Mouse (Mus musculus): ENCODE measurements at regions not wholly inside any gene's neighbourhood (a gene's known extent, or its start where the extent isn't known, plus 50 kb on each side); places are given as distances from the start of the nearest gene placed in this dataset.

GRCm38 (mm10) chr12:118649323-118649973, 196.7 kb upstream of the Sp8 start:
- WGBS = 17% methylated on average over 3 of the region's 3 CpGs
- no peak for ATAC-seq (ENCODE audit: low FRiP score)
- Histone ChIP-seq H3K4me2 (no peak overlapping the region), H3K27ac (no peak overlapping the region), H3K4me3 (replicated peaks) (no peak overlapping the region), H3K27me3 (peaks cover 67% of the 10 kb centered on the region), H3K36me3 (replicated peaks) (no peaks in the 10 kb centered on the region), H3K9me3 (0 out of 2 replicates have a peak, but pooled peaks cover 8% of the 10 kb centered on the region), H3K4me1 (peaks cover 45% of the 10 kb centered on the region), H3K9ac (no peak overlapping the region)

GRCm38 (mm10) chr12:118648673-118649072, 197.5 kb upstream of the Sp8 start:
- Histone ChIP-seq H3K4me1 (peaks cover 45% of the 10 kb centered on the region), H3K4me2 (no peak overlapping the region), H3K9me3 (0 out of 2 replicates have a peak, but pooled peaks cover 8% of the 10 kb centered on the region), H3K36me3 (replicated peaks) (no peaks in the 10 kb centered on the region), H3K9ac (no peak overlapping the region), H3K27ac (no peak overlapping the region), H3K27me3 (peaks cover 69% of the 10 kb centered on the region), H3K4me3 (replicated peaks) (no peak overlapping the region)
- no peak for ATAC-seq (ENCODE audit: low FRiP score)

GRCm38 (mm10) chr12:118647270-118648042, 198.7 kb upstream of the Sp8 start:
- no peak overlapping the region for H3K4me2 ChIP-seq
- peaks cover 71% of the 10 kb centered on the region for H3K27me3 ChIP-seq
- H3K9ac ChIP-seq = no peak overlapping the region
- ATAC-seq (ENCODE audit: low FRiP score) = no peak
- no peak overlapping the region for H3K4me3 ChIP-seq (replicated peaks)
- H3K4me1 ChIP-seq = peaks cover 45% of the 10 kb centered on the region
- no peak overlapping the region for H3K27ac ChIP-seq
- no peaks in the 10 kb centered on the region for H3K9me3 ChIP-seq
- no peaks in the 10 kb centered on the region for H3K36me3 ChIP-seq (replicated peaks)
- 17% methylated on average over 12 of the region's 12 CpGs for WGBS

GRCm38 (mm10) chr12:118640925-118641324, 205.2 kb upstream of the Sp8 start:
- H3K4me3 ChIP-seq (replicated peaks) = no peak overlapping the region
- H3K9me3 ChIP-seq = no peaks in the 10 kb centered on the region
- H3K4me1 ChIP-seq = 0 out of 2 replicates have a peak, but pooled peaks cover 3% of the 10 kb centered on the region
- no peak overlapping the region for H3K4me2 ChIP-seq
- 82% methylated on average over 3 of the region's 3 CpGs for WGBS
- no peak for ATAC-seq (ENCODE audit: low FRiP score)
- H3K9ac ChIP-seq = no peak overlapping the region
- no peaks in the 10 kb centered on the region for H3K36me3 ChIP-seq (replicated peaks)
- H3K27me3 ChIP-seq = peaks cover 37% of the 10 kb centered on the region
- H3K27ac ChIP-seq = no peak overlapping the region

- no peaks in the 10 kb centered on the region for H3K36me3 ChIP-seq (replicated peaks)
- H3K4me2 ChIP-seq = no peak overlapping the region
- H3K27me3 ChIP-seq = peaks cover 10% of the 10 kb centered on the region; the same call in 1 of the 2 replicates
- ATAC-seq (ENCODE audit: low FRiP score) = peak; percentile 49; the same call in 1 of the 2 replicates
- no peaks in the 10 kb centered on the region for H3K9me3 ChIP-seq
- 0 out of 2 replicates have a peak, but pooled peaks cover 3% of the 10 kb centered on the region for H3K4me1 ChIP-seq
- 39% methylated on average over 4 of the region's 4 CpGs for WGBS
- H3K27ac ChIP-seq = no peak overlapping the region
- H3K4me3 ChIP-seq (replicated peaks) = no peak overlapping the region
- H3K9ac ChIP-seq = no peak overlapping the region
Observed at GRCm38 (mm10) chr12:118637214-118637613, 208.9 kb upstream of the Sp8 start.

- H3K4me1 ChIP-seq = 0 out of 2 replicates have a peak, but pooled peaks cover 3% of the 10 kb centered on the region
- ATAC-seq (ENCODE audit: low FRiP score) = no peak
- 36% methylated on average over 1 of the region's 1 CpGs for WGBS
Observed at GRCm38 (mm10) chr12:118635456-118635855, 210.7 kb upstream of the Sp8 start.

GRCm38 (mm10) chr12:118630373-118630772, 215.8 kb upstream of the Sp8 start:
- Histone ChIP-seq H3K4me2 (no peak overlapping the region), H3K27ac (no peak overlapping the region), H3K9ac (no peak overlapping the region), H3K27me3 (0 out of 2 replicates have a peak, but pooled peaks cover 3% of the 10 kb centered on the region), H3K36me3 (replicated peaks) (no peaks in the 10 kb centered on the region), H3K9me3 (no peaks in the 10 kb centered on the region), H3K4me3 (replicated peaks) (no peak overlapping the region), H3K4me1 (no peaks in the 10 kb centered on the region)
- 80% methylated on average over 1 of the region's 1 CpGs for WGBS
- ATAC-seq (ENCODE audit: low FRiP score) = no peak

More at GRCm38 (mm10) chr12:118635456-118635855, 210.7 kb upstream of the Sp8 start:
- H3K9ac ChIP-seq = no peak overlapping the region
- no peak overlapping the region for H3K4me3 ChIP-seq (replicated peaks)
- peaks cover 4% of the 10 kb centered on the region; the same call in 1 of the 2 replicates for H3K27me3 ChIP-seq
- no peaks in the 10 kb centered on the region for H3K36me3 ChIP-seq (replicated peaks)
- no peak overlapping the region for H3K4me2 ChIP-seq
- no peak overlapping the region for H3K27ac ChIP-seq
- no peaks in the 10 kb centered on the region for H3K9me3 ChIP-seq

GRCm38 (mm10) chr12:118621697-118622485, 224.2 kb upstream of the Sp8 start:
- Histone ChIP-seq H3K9ac (no peak overlapping the region), H3K36me3 (replicated peaks) (no peaks in the 10 kb centered on the region), H3K4me1 (peaks cover 10% of the 10 kb centered on the region), H3K27me3 (peaks cover 13% of the 10 kb centered on the region; the same call in 1 of the 2 replicates), H3K27ac (no peak overlapping the region), H3K4me3 (replicated peaks) (no peak overlapping the region), H3K9me3 (no peaks in the 10 kb centered on the region), H3K4me2 (no peak overlapping the region)
- WGBS = 27% methylated on average over 1 of the region's 1 CpGs
- no peak for ATAC-seq (ENCODE audit: low FRiP score)

- H3K27me3 ChIP-seq = peaks cover 13% of the 10 kb centered on the region; the same call in 1 of the 2 replicates
- H3K9me3 ChIP-seq = no peaks in the 10 kb centered on the region
- no peak overlapping the region for H3K4me3 ChIP-seq (replicated peaks)
- H3K36me3 ChIP-seq (replicated peaks) = no peaks in the 10 kb centered on the region
- WGBS = 9% methylated on average over 5 of the region's 5 CpGs
- peak; percentile 20; the same call in 1 of the 2 replicates for ATAC-seq (ENCODE audit: low FRiP score)
- no peak overlapping the region for H3K27ac ChIP-seq
- H3K4me1 ChIP-seq = peaks cover 10% of the 10 kb centered on the region
- no peak overlapping the region for H3K9ac ChIP-seq
- H3K4me2 ChIP-seq = no peak overlapping the region
Observed at GRCm38 (mm10) chr12:118620847-118621636, 225.1 kb upstream of the Sp8 start.

GRCm38 (mm10) chr12:118597015-118597414, 249.1 kb upstream of the Sp8 start:
- Histone ChIP-seq H3K36me3 (replicated peaks) (no peaks in the 10 kb centered on the region), H3K4me2 (no peak overlapping the region), H3K9me3 (no peaks in the 10 kb centered on the region; the same call in 1 of the 2 replicates), H3K4me3 (replicated peaks) (no peak overlapping the region), H3K9ac (no peak overlapping the region), H3K27me3 (peaks cover 5% of the 10 kb centered on the region; the same call in 1 of the 2 replicates), H3K4me1 (peaks cover 9% of the 10 kb centered on the region), H3K27ac (no peak overlapping the region)
- WGBS = 88% methylated on average over 4 of the region's 4 CpGs
- ATAC-seq (ENCODE audit: low FRiP score) = no peak

GRCm38 (mm10) chr12:118594781-118595574, 251.2 kb upstream of the Sp8 start:
- H3K27ac ChIP-seq = no peak overlapping the region
- H3K4me2 ChIP-seq = peak overlapping the region; percentile 51
- H3K36me3 ChIP-seq (replicated peaks) = no peaks in the 10 kb centered on the region
- H3K9me3 ChIP-seq = no peaks in the 10 kb centered on the region; the same call in 1 of the 2 replicates
- peaks cover 9% of the 10 kb centered on the region for H3K4me1 ChIP-seq
- 19% methylated on average over 18 of the region's 18 CpGs for WGBS
- H3K9ac ChIP-seq = no peak overlapping the region
- H3K27me3 ChIP-seq = peaks cover 5% of the 10 kb centered on the region; the same call in 1 of the 2 replicates
- peak overlapping the region; percentile 19 for H3K4me3 ChIP-seq (replicated peaks)
- ATAC-seq (ENCODE audit: low FRiP score) = peak; percentile 44; the same call in 1 of the 2 replicates
